Mouse (Mus musculus): Measurements from ENCODE around the gene Gpr132. TPM values are rescaled to one million over a fixed set of nuclear protein-coding genes. Genes with fewer than 3 reads are reported as not detected.
"Not testable (repeated sequence)": the region's sequence is repeated elsewhere in the genome, so short reads cannot be mapped to it uniquely, and the experiment has no call there.

Gene Gpr132
- polyA plus RNA-seq, 1 experiment: 0.06 TPM

GRCm38 (mm10) chr12:112849235-112850022, 18.6 kb downstream of the Gpr132 start:
- H3ac ChIP-seq (ENCODE audit: control insufficient read depth, insufficient read length, low read depth): no peak overlapping the region
- no peaks in the 10 kb centered on the region for H3K79me2 ChIP-seq (ENCODE audit: control insufficient read depth, insufficient read depth)
- no peaks in the 10 kb centered on the region for H3K36me3 ChIP-seq (ENCODE audit: control insufficient read depth, insufficient read depth)
- H3K27me3 ChIP-seq (ENCODE audit: control insufficient read depth, insufficient read depth, insufficient read length): no peaks in the 10 kb centered on the region
- no peaks in the 10 kb centered on the region for H3K79me3 ChIP-seq (ENCODE audit: low read depth)
- no peak overlapping the region for H3K4me3 ChIP-seq (ENCODE audit: insufficient read depth, poor library complexity, severe bottlenecking)
- TF ChIP-seq FOSL1 (IDR thresholded peaks at IDR 0.05; ENCODE audit: insufficient read depth, low read length, poor library complexity, severe bottlenecking) (no peak), MAX (IDR thresholded peaks at IDR 0.05) (no peak), CEBPB (IDR thresholded peaks at IDR 0.05; ENCODE audit: low read depth) (no peak), MYOG (IDR thresholded peaks at IDR 0.05; ENCODE audit: control insufficient read depth, extremely low read depth, insufficient read length) (no peak), MYOD1 (IDR thresholded peaks at IDR 0.05; ENCODE audit: control insufficient read depth, insufficient read length, low read depth) (no peak), CTCF (IDR thresholded peaks at IDR 0.05; ENCODE audit: control insufficient read depth, insufficient read depth, insufficient read length) (no peak), USF1 (IDR thresholded peaks at IDR 0.05; ENCODE audit: low read depth) (no peak)

DNA sequence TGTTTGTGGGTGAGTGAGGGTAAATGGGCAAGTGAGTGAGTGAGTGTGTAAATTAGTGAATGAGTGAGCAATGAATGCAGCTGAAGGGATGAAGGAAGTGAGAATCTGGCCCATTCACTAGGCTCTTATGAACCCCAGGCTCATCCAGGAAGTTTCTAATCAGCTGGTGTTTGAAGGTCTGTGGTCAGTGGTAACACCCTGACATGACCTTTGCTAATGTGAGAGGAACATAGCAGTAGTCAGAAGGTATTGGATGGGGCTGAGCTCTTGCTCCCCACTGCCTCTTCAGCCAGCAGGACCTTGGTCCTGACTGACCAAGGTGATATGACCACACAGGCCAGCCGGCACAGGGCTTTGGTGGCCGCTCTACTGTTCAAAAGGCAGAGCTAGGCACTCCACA, 20.1 kb downstream of the Gpr132 start:
- Histone ChIP-seq H3K4me3 (ENCODE audit: insufficient read depth, poor library complexity, severe bottlenecking) (no peak overlapping the region), H3ac (ENCODE audit: control insufficient read depth, insufficient read length, low read depth) (no peak overlapping the region), H3K79me2 (ENCODE audit: control insufficient read depth, insufficient read depth) (no peaks in the 10 kb centered on the region), H3K79me3 (ENCODE audit: low read depth) (no peaks in the 10 kb centered on the region), H3K27me3 (ENCODE audit: control insufficient read depth, insufficient read depth, insufficient read length) (no peaks in the 10 kb centered on the region), H3K36me3 (ENCODE audit: control insufficient read depth, insufficient read depth) (no peaks in the 10 kb centered on the region)
- TF ChIP-seq FOSL1 (IDR thresholded peaks at IDR 0.05; ENCODE audit: insufficient read depth, low read length, poor library complexity, severe bottlenecking) (no peak), CEBPB (IDR thresholded peaks at IDR 0.05; ENCODE audit: low read depth) (no peak), USF1 (IDR thresholded peaks at IDR 0.05; ENCODE audit: low read depth) (no peak), CTCF (IDR thresholded peaks at IDR 0.05; ENCODE audit: control insufficient read depth, insufficient read depth, insufficient read length) (no peak), MAX (IDR thresholded peaks at IDR 0.05) (no peak), MYOG (IDR thresholded peaks at IDR 0.05; ENCODE audit: control insufficient read depth, extremely low read depth, insufficient read length) (no peak), MYOD1 (IDR thresholded peaks at IDR 0.05; ENCODE audit: control insufficient read depth, insufficient read length, low read depth) (no peak)

DNA sequence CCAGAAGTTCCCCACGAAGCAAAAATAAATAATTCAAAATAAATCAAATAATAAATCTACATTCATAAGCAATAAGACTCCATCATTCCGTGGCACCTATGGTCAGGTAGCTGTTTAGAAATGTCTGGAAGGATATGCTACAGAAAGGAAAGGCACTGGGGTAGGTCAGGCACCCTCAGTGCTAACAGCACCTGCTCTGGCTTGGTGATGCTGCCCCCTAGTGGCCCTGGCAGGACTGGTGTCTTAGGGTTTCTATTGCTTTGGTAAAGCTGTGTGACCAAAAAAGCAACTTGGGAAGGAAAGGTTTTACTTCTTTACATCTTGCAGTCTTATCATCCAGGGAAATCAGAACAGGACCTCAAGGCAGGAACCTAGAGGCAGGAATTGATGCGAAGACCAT, 24.2 kb downstream of the Gpr132 start:
- Histone ChIP-seq H3K79me2 (ENCODE audit: control insufficient read depth, insufficient read depth) (no peaks in the 10 kb centered on the region), H3K79me3 (ENCODE audit: low read depth) (no peaks in the 10 kb centered on the region), H3K4me3 (ENCODE audit: insufficient read depth, poor library complexity, severe bottlenecking) (no peak overlapping the region), H3K27me3 (ENCODE audit: control insufficient read depth, insufficient read depth, insufficient read length) (no peaks in the 10 kb centered on the region), H3K36me3 (ENCODE audit: control insufficient read depth, insufficient read depth) (no peaks in the 10 kb centered on the region), H3ac (ENCODE audit: control insufficient read depth, insufficient read length, low read depth) (no peak overlapping the region)
- TF ChIP-seq CEBPB (IDR thresholded peaks at IDR 0.05; ENCODE audit: low read depth): no peak
- TF ChIP-seq MYOD1 (IDR thresholded peaks at IDR 0.05; ENCODE audit: control insufficient read depth, insufficient read length, low read depth): no peak
- no peak for TF ChIP-seq MAX (IDR thresholded peaks at IDR 0.05)
- TF ChIP-seq MYOG (IDR thresholded peaks at IDR 0.05; ENCODE audit: control insufficient read depth, extremely low read depth, insufficient read length): no peak
- TF ChIP-seq USF1 (IDR thresholded peaks at IDR 0.05; ENCODE audit: low read depth): no peak
- TF ChIP-seq CTCF (IDR thresholded peaks at IDR 0.05; ENCODE audit: control insufficient read depth, insufficient read depth, insufficient read length): peak; percentile 86

GRCm38 (mm10) chr12:112842128-112842527, 25.9 kb downstream of the Gpr132 start:
- H3ac ChIP-seq (ENCODE audit: control insufficient read depth, insufficient read length, low read depth); H3K79me3 ChIP-seq (ENCODE audit: low read depth); H3K36me3 ChIP-seq (ENCODE audit: control insufficient read depth, insufficient read depth); H3K27me3 ChIP-seq (ENCODE audit: control insufficient read depth, insufficient read depth, insufficient read length); H3K79me2 ChIP-seq (ENCODE audit: control insufficient read depth, insufficient read depth); H3K4me3 ChIP-seq (ENCODE audit: insufficient read depth, poor library complexity, severe bottlenecking): not testable (repeated sequence)

DNA sequence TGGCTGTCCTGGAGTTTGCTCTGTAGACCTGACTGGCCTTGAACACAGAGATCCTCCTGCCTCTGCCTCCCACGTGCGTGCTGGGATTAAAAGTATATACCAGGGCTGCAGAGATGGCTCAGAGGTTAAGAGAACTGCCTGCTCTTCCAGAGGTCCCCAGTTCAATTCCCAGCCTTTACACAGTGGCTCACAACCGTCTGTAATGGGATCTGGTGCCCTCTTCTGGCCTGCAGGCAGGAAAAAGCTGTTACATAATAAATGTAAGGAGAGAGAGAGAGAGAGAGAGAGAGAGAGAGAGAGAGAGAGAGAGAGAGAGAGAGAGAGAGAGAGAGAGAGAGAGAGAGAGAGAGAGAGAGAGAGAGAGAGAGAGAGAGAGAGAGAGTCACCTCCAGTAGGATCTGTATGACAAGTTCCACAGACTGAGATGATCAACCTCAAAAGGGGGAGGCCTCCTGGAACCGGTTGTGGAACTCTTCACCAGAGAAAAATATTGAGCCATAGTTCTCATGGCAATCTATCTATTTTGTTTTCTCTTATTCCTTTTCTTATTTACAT, 26.6 kb downstream of the Gpr132 start:
- H3K79me3 ChIP-seq (ENCODE audit: low read depth); H3K36me3 ChIP-seq (ENCODE audit: control insufficient read depth, insufficient read depth); H3ac ChIP-seq (ENCODE audit: control insufficient read depth, insufficient read length, low read depth); H3K4me3 ChIP-seq (ENCODE audit: insufficient read depth, poor library complexity, severe bottlenecking); H3K79me2 ChIP-seq (ENCODE audit: control insufficient read depth, insufficient read depth); H3K27me3 ChIP-seq (ENCODE audit: control insufficient read depth, insufficient read depth, insufficient read length): not testable (repeated sequence)

DNA sequence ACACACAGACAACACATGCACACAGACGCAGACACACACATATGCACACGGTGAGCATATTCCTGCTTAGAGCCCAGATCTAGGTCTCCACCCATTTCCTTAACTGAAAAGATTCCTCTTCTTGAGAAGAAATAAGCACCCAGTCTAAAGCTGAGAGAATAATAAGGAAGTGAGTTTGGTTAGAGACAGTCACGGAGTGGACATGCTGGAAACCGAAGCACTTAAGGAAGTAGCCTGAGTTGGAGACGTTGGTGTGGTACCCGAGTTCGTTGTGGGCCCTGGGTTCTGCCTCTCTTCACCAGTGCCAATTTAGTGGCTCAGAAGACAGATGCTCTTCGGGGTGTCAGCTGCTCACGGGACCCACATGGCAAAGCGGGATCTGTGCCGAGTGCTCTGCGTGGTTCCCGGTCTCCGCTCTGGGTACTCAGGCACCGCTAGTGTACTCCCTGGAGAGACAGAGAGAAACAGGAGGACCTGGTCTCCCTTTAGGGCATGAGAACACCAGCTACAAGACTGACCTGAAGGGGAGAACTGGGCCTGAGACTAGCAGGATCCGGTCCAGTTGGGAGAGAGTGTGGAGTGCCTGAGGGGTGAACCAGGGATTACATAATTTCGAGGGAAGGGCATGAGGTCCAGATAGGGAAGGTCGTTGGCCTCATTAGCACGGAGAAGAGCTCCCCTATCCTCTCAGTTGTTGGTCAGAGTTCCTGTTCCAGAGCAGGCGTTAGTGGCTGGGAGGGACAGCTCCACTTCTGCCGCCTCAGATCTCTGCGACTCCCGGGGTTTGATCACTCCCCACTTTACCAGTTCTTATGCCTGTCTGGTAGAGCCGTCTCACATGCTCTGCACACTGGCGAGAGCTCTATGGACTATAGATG, 27.6 kb downstream of the Gpr132 start:
- no peak overlapping the region for H3K4me3 ChIP-seq (ENCODE audit: insufficient read depth, poor library complexity, severe bottlenecking)
- no peak for TF ChIP-seq FOSL1 (IDR thresholded peaks at IDR 0.05; ENCODE audit: insufficient read depth, low read length, poor library complexity, severe bottlenecking)
- TF ChIP-seq MYOD1 (IDR thresholded peaks at IDR 0.05; ENCODE audit: control insufficient read depth, insufficient read length, low read depth): no peak
- no peak for TF ChIP-seq MAX (IDR thresholded peaks at IDR 0.05)
- TF ChIP-seq CTCF (IDR thresholded peaks at IDR 0.05; ENCODE audit: control insufficient read depth, insufficient read depth, insufficient read length): no peak
- TF ChIP-seq CEBPB (IDR thresholded peaks at IDR 0.05; ENCODE audit: low read depth): no peak
- TF ChIP-seq MYOG (IDR thresholded peaks at IDR 0.05; ENCODE audit: control insufficient read depth, extremely low read depth, insufficient read length): no peak
- no peak for TF ChIP-seq USF1 (IDR thresholded peaks at IDR 0.05; ENCODE audit: low read depth)
- no peaks in the 10 kb centered on the region for H3K36me3 ChIP-seq (ENCODE audit: control insufficient read depth, insufficient read depth)
- H3ac ChIP-seq (ENCODE audit: control insufficient read depth, insufficient read length, low read depth): no peak overlapping the region
- H3K79me3 ChIP-seq (ENCODE audit: low read depth): no peaks in the 10 kb centered on the region
- H3K27me3 ChIP-seq (ENCODE audit: control insufficient read depth, insufficient read depth, insufficient read length): no peaks in the 10 kb centered on the region
- no peaks in the 10 kb centered on the region for H3K79me2 ChIP-seq (ENCODE audit: control insufficient read depth, insufficient read depth)

All from C2C12 (cell line).